Mouse (Mus musculus) adrenal gland, adult 18-20 months (tissue): ENCODE measurements around the gene Prelid3b. TPM values are rescaled to one million over a fixed set of nuclear protein-coding genes. Genes with fewer than 3 reads are reported as not detected.

ENCODE experiments used
- DNase-seq, 2 experiments: peaks; one replicate each; pipeline ENCODE4 v3.0.0; 2021 to 2022; ENCODE audit warnings: low spot score in 2 of 2
- total RNA-seq, 2 experiments: library from RNA; stranded (reverse); gene quantifications; 1 replicate in 1 of 2; 2 replicates in 1 of 2; pipeline ENCODE4 v1.2.3; 2021

Prelid3b gene
- total RNA-seq, 2 experiments from 2014 or later: 118 to 119 TPM

DNA sequence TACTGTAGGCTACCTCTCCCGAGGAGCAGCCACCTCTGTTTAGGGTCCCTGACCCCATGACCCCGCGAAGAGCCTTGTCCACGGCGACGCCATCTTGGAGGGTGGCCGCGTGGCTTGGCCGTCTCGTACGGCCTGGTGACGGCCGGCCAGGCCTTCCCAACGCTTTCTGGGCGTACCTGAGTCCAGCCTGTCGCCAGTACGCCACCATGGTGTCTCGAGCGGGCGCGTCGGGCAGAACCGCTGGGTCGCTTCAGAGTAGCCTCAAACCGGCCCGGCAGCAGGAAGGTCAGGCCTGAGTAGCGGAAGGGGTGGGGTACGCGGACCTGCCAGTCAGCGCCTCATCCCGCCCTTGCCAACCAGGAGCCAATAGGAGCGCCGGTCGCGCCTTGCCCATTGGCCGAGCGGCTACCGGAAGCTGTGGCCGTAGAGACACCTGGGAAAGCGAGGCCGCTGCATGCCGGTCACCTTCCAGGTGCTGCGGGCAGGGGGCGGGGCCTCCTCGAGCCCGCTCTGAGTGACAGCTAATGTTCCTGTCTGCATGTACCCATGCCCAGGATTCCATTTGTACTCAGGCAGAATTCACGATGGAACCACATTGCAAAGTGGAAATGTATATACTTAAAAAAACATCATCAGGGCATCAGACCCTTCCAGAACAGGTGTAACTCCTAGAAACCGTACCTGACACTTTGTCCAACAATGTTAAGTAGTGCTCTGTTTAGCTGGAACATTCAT lies 8.9 kb downstream of the Prelid3b start, which contains the start of gene Atp5e:
Atp5e (minus strand) TSS at position 317 of the 735 bp plus-strand sequence.
- peak; percentile 90 to 91 for DNase-seq

DNA sequence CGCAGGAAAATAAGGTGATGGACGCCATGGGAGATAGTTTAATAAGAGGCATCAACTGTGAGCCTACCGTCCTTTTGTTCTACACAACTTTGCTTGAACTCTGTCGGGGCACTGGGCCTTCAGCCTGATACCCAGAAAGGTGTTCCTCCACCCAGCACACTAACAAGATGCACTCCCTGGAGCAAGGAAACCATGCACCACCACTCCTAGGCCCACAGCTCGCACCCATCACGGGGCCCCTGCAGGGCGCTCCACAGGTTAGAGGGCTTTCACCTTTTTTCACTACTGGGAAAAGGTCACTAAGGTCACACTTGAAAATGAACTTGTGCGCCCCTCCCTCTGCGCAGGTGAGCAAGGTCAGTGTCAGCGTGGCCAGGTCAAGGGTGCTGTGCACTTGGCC lies 9.5 kb downstream of the Prelid3b start:
- no peak for DNase-seq

DNA sequence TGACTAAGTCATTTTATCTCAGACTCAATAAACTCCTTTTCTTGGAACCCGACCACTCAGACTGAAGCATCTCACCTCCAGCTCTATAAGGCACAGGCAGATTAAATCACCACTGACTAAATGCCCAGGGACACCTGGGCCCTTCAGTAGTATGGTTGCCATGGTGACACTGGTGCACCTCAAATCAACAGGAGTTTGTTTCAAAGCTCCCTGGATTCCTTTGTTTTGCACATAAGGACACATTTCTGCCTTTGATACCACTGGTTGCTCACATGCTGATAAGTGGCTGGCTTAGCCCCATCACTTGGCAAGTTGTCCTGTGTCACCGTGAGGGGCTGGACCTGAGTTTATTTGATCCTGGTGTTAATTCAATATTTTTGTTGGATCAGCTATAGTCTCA lies 13.5 kb downstream of the Prelid3b start:
- no peak for DNase-seq

DNA sequence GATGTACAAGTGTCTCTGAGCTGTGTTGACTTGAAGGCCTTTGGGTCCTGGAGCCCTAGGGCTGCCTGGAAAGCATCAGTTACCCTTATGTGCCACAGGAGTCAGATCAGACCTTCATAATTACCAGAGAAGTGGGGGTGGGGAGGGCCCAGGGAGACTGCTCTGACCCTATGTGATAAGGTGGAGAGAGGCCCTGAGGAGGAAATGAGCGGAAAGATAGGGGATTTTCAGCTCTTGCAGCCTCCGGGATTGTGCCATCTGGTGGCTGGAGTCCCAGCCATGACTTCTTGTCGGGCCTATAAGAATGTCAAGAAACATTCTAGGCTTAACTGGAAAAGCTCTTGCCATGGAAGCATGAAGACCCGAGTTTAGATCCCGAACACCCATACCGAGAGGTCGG lies 19.2 kb downstream of the Prelid3b start:
- no peak for DNase-seq

DNA sequence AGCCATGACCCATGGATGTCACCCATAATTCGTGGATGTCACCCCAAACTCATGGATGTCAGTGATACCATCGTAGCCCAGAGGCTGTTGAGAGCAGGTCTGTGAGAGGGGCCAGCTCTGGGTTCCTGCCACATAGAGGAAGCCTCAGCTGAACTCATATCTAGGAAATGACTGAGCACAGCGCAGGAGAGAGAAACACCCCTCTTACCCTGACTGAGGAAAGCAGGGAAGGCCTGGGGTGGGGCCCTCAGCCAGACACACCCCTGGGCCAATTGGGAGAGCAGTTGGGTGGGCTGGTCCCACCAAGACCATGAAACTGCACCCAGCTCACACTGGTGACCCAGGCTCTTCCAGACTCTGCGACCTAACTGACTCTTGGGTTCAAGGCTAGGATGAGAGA lies 22.5 kb downstream of the Prelid3b start, which contains the start of gene Tubb1:
Tubb1 (plus strand) TSS at position 343 of the 400 bp plus-strand sequence.
- DNase-seq: no peak

DNA sequence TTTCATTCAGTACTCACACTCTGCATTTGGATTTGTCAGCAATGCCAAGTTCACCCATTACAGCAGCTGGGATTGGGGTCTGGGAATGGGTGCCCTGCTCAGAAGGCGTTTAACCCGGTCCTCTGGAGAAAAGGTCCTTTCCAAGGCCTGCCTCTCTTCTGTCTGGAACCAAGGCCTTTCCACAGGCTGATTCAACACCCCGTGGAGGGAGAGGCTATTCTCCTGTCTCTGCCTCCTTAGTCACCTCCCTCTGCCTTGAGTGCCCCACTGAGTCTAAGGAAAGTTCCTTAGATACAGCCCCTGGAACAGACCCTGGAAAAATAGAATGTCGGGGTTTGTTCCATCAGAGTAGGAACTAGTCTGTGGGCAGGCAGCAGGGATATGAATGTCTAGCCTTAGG lies 24.5 kb downstream of the Prelid3b start:
- no peak for DNase-seq

DNA sequence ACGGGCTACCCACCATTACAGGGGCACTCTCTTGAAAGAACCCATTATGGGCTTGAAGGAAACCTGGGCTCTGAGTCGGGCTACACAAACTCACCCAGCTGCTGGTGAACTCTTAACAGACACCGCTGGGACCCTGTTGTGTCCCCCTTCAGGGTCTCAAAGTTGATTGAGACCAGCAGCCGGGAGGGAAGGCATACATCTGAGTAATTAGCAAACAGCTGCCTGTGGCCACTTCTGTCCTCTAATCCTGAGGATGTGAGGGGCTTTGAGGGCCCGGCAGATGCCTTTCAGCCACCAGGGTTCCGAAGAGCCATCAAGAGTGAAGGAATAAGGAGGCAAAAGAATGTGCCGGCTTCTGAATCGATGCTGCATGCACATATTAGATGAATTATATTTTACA lies 26.0 kb downstream of the Prelid3b start:
- DNase-seq: no peak

DNA sequence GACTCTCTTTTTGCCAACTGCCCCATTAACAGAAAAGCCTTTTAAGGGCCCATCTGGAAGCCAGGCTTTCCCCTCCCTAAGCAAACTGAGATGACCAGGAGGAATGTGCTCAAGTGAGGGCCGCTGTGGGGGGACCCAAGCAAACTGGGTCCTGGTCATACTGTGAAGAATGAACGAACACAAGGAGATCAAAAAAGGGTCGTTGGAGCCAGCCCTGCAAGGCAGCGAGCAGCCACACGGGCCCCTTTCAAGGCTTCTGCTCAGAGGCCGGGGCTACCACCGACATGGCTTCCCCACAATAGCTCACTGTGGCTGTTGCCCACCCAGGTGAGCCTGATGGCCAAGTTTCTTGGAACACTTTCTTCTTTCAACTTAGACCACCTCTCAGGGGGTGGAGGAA lies 26.4 kb downstream of the Prelid3b start:
- no peak for DNase-seq

DNA sequence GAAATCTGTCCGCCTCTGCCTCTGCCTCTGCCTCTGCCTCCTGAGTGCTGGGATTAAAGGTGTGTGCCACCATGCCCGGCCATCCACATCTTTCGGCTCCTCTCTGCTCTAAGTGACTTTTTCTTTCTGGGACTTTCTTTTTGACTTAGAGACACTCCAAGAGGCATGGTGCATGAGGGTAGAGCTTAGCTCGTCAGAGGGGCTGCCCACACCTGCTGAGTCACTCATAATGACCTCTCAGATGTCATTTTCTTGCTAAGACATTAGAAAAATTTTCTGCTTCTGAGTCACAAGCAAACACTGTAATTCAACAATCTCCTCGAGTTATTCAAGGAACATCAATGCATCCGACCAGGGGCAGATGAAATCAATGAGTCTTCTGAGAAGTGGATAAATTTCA lies 27.9 kb downstream of the Prelid3b start:
- DNase-seq: no peak

DNA sequence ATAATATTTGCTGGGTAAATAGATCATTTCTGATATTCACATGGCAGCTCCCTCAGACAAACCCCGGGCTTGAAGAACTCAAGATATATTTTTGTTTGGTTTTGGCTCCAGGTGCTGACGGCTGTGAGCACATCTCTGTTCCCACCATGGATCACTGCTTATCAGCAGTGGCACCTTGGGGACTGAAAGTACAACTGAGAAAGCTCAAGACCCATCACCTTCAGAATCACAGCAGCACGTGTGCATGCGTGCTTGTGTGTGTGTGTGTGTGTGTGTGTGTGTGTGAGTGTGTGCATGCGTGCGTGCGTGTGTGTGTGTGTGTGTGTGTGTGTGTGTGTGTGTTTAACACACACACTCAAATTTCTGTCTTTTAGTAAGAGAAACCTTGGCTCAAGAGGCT lies 28.5 kb downstream of the Prelid3b start:
- no peak for DNase-seq

DNA sequence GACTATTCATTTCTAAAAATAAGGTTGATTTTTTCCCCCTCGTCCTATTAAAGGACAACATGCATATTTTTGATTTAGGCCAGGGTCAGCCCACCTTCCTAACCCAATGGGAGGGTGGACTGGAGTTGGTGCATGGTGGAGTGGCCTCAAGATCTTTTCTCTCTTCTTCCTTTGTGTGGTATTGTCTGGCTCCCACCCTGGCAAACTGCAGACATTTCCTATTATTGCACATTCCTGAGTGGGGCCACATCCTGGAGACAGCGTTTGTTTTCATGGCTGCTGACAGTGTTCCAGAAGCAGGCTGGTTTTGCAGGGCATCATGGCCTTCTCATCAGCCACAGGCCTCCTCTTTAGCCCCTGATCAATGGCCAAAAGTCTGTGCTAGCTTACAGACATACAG lies 29.8 kb downstream of the Prelid3b start:
- no peak for DNase-seq

DNA sequence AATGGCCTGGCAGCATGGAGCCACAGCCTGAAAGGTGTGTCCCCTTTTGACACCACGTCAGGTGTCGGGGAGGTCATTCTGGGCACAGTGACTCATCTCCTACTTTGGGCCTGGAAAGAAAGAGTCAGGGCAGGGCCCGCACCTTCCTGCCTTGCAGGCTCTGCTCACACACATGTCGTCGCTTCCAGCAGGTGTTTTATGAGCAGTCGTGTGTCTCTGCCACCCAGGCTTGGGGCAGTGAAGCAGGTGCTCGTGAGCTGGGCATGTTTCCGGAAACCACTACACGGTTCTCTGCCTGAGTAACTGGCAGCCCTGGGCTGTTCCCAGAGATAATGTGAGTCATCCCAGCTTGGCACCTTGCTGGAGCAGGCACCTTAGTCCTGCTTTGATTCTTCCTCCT lies 30.4 kb downstream of the Prelid3b start:
- DNase-seq: peak in 1 of 2 experiments; percentile 31

DNA sequence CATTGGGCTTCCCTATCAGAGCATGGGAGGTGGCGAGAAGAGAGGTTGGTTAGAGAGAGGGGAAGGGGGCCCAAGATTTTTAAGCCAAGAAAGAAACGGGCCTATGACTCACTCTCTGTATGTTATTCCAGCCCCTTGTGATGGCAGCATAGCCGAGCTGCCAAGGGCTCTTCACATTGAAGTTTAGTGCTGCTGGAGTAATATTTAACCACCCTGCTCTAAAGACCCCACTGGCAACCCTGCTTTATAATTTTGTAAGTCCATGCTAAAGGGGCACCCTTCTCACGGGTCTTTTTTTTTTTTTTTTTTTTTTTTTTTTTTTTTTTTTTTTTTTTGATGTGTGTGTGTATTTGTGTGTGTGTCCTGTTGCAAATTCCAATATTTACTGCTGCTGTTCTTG lies 31.0 kb downstream of the Prelid3b start:
- no peak for DNase-seq

DNA sequence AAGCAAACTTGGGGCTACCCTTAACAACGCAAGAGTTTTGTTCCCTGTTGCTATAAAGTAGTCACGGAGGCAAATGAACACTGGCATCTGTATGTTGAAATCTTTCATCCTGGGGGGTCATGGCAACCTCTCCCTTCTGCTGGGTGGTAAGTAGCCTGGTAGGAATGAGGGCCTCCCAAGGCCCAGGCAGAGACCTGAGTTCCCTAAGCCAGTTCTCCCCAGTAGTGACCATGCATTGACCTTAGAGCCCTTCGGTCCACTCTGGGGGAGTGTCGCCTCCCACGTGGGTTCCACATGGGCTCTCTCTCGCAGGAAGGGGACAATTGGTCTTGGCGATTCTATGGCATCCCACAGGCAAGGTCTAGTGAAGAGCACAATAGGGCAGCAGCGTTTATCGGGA lies 32.9 kb downstream of the Prelid3b start:
- DNase-seq: no peak

DNA sequence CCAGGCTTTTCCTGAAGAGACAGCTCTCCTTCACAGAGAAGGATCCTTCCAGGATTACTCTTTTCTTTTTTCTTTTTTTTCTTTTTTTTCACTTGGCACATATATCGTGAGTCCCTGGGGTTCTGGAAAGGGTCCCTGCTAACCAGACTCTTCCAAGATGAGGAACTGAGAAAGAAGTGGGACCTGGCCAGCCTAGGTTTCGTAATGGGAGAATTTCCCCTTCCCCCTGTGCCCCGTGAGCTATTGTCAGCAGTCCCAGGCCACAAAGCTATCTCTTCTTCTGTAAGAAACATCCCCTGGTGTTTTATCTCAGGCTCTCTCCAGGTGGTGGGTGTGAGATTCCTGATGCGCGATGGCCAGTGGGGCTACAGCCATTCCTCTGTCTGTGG lies 33.4 kb downstream of the Prelid3b start:
- DNase-seq: no peak

DNA sequence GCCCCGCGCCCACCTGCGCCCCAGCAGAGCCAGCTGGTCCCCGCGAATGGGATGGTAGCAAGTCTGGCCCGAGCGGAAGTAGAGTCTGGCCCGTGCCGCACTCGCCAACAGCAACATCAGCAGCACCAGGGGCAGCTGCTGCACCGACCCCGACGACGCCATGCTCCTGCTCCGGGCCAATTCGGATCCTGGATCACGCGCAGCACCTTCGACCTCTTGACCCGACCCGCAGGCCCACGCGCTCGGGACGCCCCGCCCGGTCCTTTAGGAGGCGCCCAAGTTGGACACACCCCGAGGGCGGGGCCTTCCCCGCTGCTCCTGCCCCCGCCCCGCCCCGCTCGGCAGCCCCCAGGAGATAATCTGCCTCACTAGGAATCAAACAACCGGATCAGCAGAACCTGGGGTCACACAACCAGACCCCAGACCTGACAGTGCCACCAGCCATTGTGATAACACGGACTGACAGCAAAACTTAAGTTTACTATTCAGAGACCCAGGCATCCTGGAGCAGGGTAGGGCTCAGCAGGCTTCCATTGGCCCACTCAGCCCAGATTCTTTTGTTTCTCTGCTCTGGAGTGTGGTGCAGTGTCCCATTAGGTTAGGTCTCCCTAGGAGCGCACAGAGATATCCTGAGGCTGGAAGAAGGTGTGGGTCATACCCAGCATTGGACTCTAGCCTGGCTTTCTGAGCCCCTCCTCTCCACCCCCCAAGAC lies 34.0 kb downstream of the Prelid3b start, which contains the start of gene Ctsz:
Ctsz (minus strand) TSS at position 303 of the 713 bp plus-strand sequence.
- DNase-seq: peak; percentile 73 to 82

DNA sequence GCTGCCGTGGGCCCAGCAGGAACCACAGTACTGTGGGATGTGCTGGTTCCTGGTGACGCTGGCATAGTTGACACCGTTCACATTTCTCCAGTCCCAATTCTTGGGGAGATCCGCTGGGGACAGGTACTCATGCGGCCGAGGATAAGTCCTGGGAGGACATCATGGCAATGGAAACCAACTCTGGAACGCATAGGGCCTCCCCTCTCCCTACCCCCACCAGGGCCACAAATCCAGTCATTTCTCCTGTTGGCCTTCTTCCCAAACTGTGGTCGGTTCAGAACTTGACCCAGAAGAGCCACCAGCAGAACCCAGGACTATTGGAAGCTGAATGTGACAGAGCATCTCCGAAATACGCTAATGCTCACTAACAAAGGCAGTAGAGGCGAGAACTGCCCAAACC lies 34.7 kb downstream of the Prelid3b start:
- no peak for DNase-seq

DNA sequence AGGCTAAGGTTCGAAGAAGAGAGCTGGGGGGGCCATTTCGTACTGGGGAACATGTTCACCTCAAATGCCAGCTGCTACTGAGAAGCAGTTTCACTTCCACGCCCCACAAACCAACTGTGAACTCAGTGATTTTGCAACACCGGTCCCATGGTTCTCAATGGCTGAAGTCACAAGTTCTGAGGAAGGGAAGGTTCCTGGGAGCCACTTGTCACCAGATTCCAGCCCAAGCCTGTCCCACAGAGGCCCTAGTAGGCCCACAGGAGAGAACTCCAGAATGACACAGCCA lies 35.2 kb downstream of the Prelid3b start:
- no peak for DNase-seq

DNA sequence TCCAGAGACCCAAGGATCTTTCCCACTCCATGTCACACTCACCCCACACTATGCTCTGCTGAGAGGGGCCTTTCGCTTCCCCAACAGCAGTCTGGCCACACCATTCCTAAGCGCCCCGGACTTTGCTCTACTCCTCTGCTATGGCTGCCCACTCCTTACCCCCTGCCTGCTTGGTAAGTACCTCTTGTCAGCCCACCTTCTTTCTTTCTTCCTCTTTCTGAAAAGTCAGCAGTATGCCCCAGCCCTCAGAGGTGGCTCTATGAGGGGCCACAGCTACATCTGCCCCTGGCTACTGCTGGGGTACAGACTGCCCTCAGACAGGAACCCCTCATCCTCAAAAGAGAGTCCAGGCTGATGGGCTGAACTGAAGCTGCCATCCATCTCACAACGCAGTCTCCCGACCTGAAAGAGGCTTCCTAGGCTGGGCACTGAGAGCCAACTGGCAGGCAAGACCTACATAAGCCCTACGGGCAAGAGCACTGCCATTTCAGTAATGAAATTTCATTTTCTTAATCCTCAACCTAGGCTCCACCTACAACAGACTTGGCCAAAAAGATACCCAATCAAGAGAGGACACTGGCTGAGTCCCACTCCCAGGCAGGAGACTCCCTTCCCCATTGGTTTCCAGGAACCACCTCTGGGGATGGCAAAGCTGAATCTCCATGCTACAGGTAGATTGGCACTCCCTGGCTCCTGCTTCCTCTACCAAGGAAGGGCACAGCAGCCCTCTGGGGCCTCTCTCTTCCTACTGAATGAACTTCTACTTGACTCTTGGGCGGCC lies 35.8 kb downstream of the Prelid3b start:
- DNase-seq: no peak

DNA sequence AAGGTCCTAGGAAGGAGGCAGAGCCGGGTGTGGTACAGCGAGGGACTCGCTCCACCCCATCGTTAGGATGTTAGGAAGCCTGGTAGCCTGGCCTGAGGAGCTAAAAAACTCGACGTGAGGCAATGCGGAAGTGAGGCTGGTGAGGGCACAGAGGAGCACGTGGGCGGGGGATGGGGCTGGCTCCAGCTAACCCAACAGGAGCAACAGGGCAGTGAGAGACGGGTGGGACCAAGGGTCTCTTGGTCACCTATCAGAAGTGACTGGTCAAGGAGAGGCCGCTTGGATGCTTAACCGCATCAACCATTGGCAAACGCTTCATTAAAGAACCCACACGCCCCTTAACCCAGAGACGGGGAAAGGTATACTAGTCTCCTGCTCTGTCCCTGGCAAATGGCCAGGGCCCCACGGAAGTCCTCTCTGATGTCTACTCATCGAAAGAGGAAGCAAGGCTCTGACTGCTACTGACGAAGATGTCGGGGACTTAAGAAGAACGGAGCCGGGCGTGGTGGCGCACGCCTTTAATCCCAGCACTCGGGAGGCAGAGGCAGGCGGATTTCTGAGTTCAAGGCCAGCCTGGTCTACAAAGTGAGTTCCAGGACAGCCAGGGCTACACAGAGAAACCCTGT lies 36.7 kb downstream of the Prelid3b start:
- no peak for DNase-seq

DNA sequence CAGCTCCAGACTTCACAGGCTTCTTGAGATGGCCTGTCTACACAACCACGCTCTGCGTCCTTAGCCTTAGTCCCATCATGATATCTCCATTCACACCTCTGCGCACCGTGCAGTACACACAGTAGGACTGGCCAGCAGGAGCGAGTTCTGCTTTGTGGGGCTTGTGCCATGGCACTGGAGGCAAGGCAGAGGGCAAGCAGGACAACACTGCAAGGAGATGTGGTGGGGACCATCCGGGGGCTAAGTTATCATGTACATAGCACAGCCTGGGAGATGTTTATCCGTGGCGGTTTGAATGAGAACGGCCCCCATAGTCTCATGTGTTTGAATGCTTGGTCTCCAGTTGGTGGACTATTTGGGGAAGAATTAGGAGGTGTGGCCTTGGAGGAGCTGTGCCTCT lies 37.9 kb downstream of the Prelid3b start:
- no peak for DNase-seq
